Mouse (Mus musculus): ENCODE measurements around the gene Rnf17.

GRCm38 (mm10) chr14:56544946-56545345 is 142.6 kb downstream of the Rnf17 start:
- no peak for TF ChIP-seq POLR2A (IDR thresholded peaks at IDR 0.05; ENCODE audit: borderline replicate concordance, extremely low read depth, insufficient read depth, insufficient read length, poor library complexity, severe bottlenecking)
- no peak for TF ChIP-seq CTCF (IDR thresholded peaks at IDR 0.05; ENCODE audit: borderline replicate concordance, extremely low read depth, insufficient read depth, insufficient read length)

Data from brain, embryonic 14.5 days (tissue).